Mouse (Mus musculus): ENCODE results near the gene Prcd.
"Not testable (repeated sequence)": the region's sequence is repeated elsewhere in the genome, so short reads cannot be mapped to it uniquely, and the experiment has no call there.

Gene Prcd

GRCm38 (mm10) chr11:116649711-116650337 lies 3.5 kb upstream of the Prcd start:
- no peak for DNase-seq (ENCODE audit: low read depth)

GRCm38 (mm10) chr11:116650811-116651210 lies 2.5 kb upstream of the Prcd start:
- DNase-seq (ENCODE audit: low read depth): no peak

- no peak for DNase-seq (ENCODE audit: low read depth)
These were observed 2.0 kb upstream of the Prcd start for GRCm38 (mm10) chr11:116651339-116651738.

GRCm38 (mm10) chr11:116652330-116653098 lies 820 bp upstream of the Prcd start:
- DNase-seq (ENCODE audit: low read depth): no peak

GRCm38 (mm10) chr11:116653709-116654221 lies 431 bp downstream of the Prcd start:
- no peak for DNase-seq (ENCODE audit: low read depth)

GRCm38 (mm10) chr11:116654255-116654821 lies 1.0 kb downstream of the Prcd start, which contains the start of gene Cygb:
Cygb (minus strand) TSS chr11:116654313.
- DNase-seq (ENCODE audit: low read depth): no peak

GRCm38 (mm10) chr11:116656348-116657191 lies 3.2 kb downstream of the Prcd start:
- DNase-seq (ENCODE audit: low read depth): no peak

GRCm38 (mm10) chr11:116657311-116658223 lies 4.2 kb downstream of the Prcd start:
- DNase-seq (ENCODE audit: low read depth): peak; percentile 65

- no peak for DNase-seq (ENCODE audit: low read depth)
These were observed 4.9 kb downstream of the Prcd start for GRCm38 (mm10) chr11:116658238-116658637.

GRCm38 (mm10) chr11:116659027-116659621 lies 5.8 kb downstream of the Prcd start:
- no peak for DNase-seq (ENCODE audit: low read depth)

GRCm38 (mm10) chr11:116660181-116660580 lies 6.8 kb downstream of the Prcd start:
- DNase-seq (ENCODE audit: low read depth): no peak

- no peak for DNase-seq (ENCODE audit: low read depth)
These were observed 8.1 kb downstream of the Prcd start for GRCm38 (mm10) chr11:116661291-116661947.

- no peak for DNase-seq (ENCODE audit: low read depth)
These were observed 8.6 kb downstream of the Prcd start for GRCm38 (mm10) chr11:116661948-116662377.

- no peak for DNase-seq (ENCODE audit: low read depth)
These were observed 12.0 kb downstream of the Prcd start for GRCm38 (mm10) chr11:116665289-116665688.

- DNase-seq (ENCODE audit: low read depth): no peak
These were observed 13.2 kb downstream of the Prcd start for GRCm38 (mm10) chr11:116666566-116666965.

- DNase-seq (ENCODE audit: low read depth): not testable (repeated sequence)
These were observed 13.7 kb downstream of the Prcd start for GRCm38 (mm10) chr11:116667012-116667411.

- no peak for DNase-seq (ENCODE audit: low read depth)
These were observed 14.6 kb downstream of the Prcd start for GRCm38 (mm10) chr11:116667930-116668329.

- DNase-seq (ENCODE audit: low read depth): peak; percentile 63
These were observed 15.1 kb downstream of the Prcd start for GRCm38 (mm10) chr11:116668381-116668825.

GRCm38 (mm10) chr11:116668839-116669238 lies 15.5 kb downstream of the Prcd start:
- peak; percentile 35 for DNase-seq (ENCODE audit: low read depth)

GRCm38 (mm10) chr11:116669316-116669715 lies 16.0 kb downstream of the Prcd start:
- DNase-seq (ENCODE audit: low read depth): no peak

Measured in induced T-regulatory cell, adult 2 months (primary cell).